Mouse (Mus musculus) retina, postnatal 1 day (tissue): Measurements from ENCODE around the gene Tgfa.

Experiments used
- DNase-seq: peaks from one replicate; pipeline ENCODE4 v3.0.0-alpha.2; 2012

Tgfa gene

GRCm38 (mm10) chr6:86298961-86299360, 103.9 kb downstream of the Tgfa start:
- DNase-seq = no peak

DNA sequence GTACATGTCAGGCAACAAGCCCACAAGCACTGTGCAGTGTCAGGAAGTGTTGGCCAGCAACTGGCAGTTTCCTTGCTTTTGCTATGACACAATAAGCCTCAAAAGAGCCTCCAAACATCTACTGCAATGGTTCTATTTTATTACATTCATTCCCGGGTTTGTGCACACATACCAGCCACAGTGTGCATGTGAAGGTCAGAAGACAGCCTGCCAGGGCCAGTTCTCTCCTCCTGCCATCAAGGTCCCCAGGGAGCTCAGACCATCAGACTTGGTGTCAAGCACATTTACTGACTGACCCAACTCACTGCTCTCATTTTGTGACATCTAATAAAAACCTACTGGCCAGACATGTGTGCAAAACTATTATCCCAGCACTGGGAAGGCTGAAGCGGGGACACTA, 104.4 kb downstream of the Tgfa start:
- no peak for DNase-seq

- no peak for DNase-seq
These were observed 110.7 kb downstream of the Tgfa start for GRCm38 (mm10) chr6:86305680-86306079.

DNA sequence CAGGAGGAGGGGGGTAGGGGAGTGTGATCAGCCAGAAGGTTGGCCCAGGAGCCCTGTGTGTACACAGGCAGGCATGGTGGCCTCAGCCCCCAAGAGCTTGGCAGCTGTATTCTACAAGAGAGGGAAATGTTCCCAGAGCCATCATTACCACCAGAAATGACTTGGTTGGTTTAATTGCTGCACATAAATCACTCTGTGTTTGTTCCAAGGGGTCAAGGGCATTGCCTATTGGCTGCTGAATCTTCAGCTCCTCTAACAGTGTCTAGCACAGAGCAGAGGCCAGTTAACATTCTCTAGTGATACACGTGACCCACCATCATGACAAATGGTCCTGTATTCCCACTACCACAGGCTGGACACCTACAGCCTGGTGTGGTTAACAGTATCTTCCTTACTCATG, 119.0 kb downstream of the Tgfa start:
- DNase-seq = no peak

DNA sequence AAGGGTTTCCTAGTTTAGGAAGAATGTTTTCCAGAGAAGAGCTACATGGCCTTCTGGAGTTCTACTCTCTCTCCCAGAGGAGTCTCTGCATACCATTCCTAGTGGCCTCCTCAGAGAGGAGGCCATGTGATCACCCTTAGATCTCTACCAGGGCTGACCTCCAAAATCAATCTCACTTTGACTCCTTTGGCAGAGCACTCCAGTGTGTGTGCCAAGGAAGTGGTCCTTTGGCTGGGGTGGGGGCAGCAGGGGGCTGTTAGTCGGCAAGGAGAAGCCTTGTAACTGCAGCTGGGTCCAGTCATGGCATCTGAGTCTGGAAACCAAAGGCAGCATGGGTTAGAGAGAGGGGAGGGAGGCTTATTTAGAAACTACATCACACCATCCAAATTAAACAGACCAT, 122.0 kb downstream of the Tgfa start:
- no peak for DNase-seq

DNA sequence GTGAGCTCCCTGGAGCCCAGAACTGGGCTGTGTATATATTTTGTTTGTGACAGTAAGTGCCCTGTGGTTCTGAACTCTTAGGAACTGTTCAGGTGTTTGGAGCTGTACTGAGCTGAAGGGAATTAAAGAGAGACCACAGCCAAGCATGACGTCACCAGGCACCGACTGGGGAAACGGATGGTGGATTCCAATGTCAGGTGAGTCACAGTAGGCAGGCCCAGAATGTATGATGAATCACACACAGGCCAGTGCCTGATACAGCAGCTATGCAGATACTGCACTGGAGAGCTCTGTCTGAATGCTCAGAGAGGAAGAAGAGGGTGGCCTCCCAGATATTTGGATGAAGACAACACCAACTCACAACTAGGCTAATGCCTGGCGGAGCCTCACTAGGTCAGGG, 123.8 kb downstream of the Tgfa start:
- no peak for DNase-seq

GRCm38 (mm10) chr6:86322031-86322563, 127.1 kb downstream of the Tgfa start:
- DNase-seq = no peak

DNA sequence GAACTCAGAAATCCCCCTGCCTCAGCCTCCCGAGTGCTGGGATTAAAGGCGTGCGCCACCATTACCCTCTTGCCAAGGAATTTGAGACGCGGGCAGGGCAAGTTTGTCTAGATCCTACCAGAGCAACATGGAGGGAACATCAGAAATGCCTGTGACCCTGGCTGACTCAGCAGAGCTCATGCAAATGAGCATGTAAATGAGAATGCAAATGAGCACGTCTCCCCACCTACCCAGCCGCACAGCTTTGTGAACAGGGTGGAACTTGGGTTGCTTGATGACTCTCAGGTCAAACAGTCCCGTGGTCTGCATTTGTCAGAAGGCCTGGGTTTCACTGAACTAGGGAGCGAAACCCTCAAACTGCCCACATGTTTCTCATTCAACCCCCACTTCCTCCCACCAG, 128.0 kb downstream of the Tgfa start:
- DNase-seq = no peak

DNA sequence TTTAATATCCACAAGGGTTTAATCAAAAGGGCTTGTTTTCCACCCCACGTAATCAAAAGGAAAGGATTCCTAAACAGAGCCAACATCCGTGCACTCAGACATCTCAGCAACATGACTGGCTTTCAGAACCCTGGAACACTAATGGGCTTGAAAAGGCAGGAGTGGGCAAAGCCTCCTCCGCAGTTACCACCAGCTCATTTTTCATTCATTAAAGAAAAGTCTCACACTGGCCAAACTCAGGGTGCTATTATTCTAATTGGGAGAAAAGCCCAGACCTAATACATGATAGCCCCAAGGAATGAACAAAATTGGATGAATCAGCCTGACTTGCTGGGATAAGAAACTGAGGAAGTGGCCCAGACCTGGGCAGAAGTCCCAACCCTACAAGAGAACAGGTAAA, 129.4 kb downstream of the Tgfa start:
- DNase-seq = no peak
